Mouse (Mus musculus) MEL (cell line): Measurements from ENCODE around the gene Xkr7.

Experiments
- CTCF ChIP-seq, 3 experiments: IDR thresholded peaks in 2 of 3; conservative IDR thresholded peaks in 1 of 3; 2 replicates each; pipeline ENCODE4 v1.5.1; 2011 to 2012; ENCODE audit warnings: low read length in 3 of 3, low read depth in 2 of 3, mild to moderate bottlenecking in 2 of 3, improper control_type of control experiment in 1 of 3, inconsistent platforms in 1 of 3, mixed read lengths in 1 of 3, moderate library complexity in 1 of 3; ENCODE audit not compliant: control insufficient read depth in 1 of 3, insufficient read depth in 1 of 3, poor library complexity in 1 of 3, severe bottlenecking in 1 of 3
- E2F4 ChIP-seq: IDR thresholded peaks from 2 replicates; pipeline ENCODE4 v1.6.1; 2011; ENCODE audit warnings: low read depth, low read length, improper control_type of control experiment, borderline replicate concordance
- ELF1 ChIP-seq: IDR thresholded peaks from 2 replicates; pipeline ENCODE4 v1.6.1; 2014; ENCODE audit warnings: low read depth, mild to moderate bottlenecking, inconsistent platforms, low read length, improper control_type of control experiment, moderate library complexity
- EP300 ChIP-seq, 2 experiments: IDR thresholded peaks; 2 replicates each; pipeline ENCODE4 v1.6.1; 2011; ENCODE audit warnings: improper control_type of control experiment in 2 of 2, low read length in 2 of 2, low read depth in 1 of 2, mild to moderate bottlenecking in 1 of 2
- GATA1 ChIP-seq: IDR thresholded peaks from 2 replicates; pipeline ENCODE4 v1.6.1; 2011; ENCODE audit warnings: low read depth, low read length, improper control_type of control experiment
- HCFC1 ChIP-seq: IDR thresholded peaks from 2 replicates; pipeline ENCODE4 v1.6.1; 2012; ENCODE audit warnings: low read depth, mild to moderate bottlenecking, inconsistent platforms, low read length, improper control_type of control experiment, moderate library complexity
- TAL1 ChIP-seq: IDR thresholded peaks from 2 replicates; pipeline ENCODE4 v1.6.1; 2012; ENCODE audit warnings: mild to moderate bottlenecking, inconsistent platforms, low read length, moderate library complexity, mixed read lengths
- ZNF384 ChIP-seq: IDR thresholded peaks from 2 replicates; pipeline ENCODE4 v1.6.1; 2012; ENCODE audit warnings: low read depth, mild to moderate bottlenecking, inconsistent platforms, low read length, improper control_type of control experiment

DNA sequence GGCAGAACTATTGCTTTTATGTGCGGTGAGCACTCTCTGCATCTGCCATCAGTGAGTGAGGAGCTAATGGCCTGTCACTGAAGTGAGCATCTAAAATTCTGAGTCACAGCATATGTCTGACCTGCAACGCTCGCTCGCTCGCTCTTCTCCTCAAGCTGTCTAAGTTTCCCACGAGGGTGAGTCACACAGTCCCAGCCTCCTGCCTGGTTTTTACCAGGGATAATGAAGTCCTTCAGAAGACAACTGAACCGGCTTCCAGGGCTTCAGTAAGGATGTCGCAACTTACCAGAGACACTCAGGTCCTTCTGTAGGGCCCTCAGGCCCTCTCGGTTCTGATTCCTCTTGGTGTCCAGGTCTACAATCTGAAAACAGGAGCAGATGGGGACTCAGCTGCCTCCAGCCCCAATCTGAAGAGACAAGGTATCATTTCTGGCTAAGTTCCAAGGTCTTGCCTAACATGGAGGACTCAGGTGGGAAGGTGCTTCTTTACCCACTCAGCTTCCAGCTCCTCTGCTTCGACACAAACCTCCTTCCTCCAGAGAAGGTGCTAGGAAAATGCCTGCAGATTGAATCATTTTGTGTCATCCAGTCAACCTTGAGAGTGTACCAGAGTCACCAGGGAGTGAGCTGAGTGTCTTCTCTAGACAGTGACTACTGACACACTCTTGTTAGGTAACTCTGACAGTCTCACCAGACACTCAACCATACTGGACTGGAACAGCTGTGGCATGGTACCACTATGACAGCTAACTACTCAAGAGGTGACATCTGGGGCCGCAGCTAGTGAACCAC, 17.7 kb upstream of the Xkr7 start:
- no peak for TF ChIP-seq ZNF384
- TF ChIP-seq EP300 (IDR thresholded peaks at IDR 0.05; ENCODE audit: low read depth in 1 of 2, low read length in 2 of 2), result no peak
- no peak for TF ChIP-seq TAL1
- no peak for TF ChIP-seq CTCF (IDR thresholded peaks at IDR 0.05 in 2 of 3, conservative IDR thresholded peaks at IDR 0.05 in 1 of 3; ENCODE audit: control insufficient read depth in 1 of 3, insufficient read depth in 1 of 3, low read depth in 2 of 3, low read length in 3 of 3, poor library complexity in 1 of 3, severe bottlenecking in 1 of 3)
- no peak for TF ChIP-seq E2F4
- no peak for TF ChIP-seq HCFC1
- TF ChIP-seq GATA1, result no peak
- no peak for TF ChIP-seq ELF1
